ENCODE assay signal across 22 mouse cellular contexts in genomic region chr17:66595256-66595655, GRCm38 (mm10). TPM values are rescaled to one million over a fixed set of nuclear protein-coding genes. Genes with fewer than 3 reads are reported as not detected.
DNase-seq lines count a peak whose midpoint lies in the region; ATAC-seq and TF ChIP-seq lines count a peak whose summit lies in the region.
"Had no signal": no experiment of that assay in that cellular context is flagged by ENCODE, and none has a peak within 500 bp of the region (broad histone marks: within the 10 kb centered on the region; RNA-seq: fewer than 3 reads in every experiment).

No protein-coding gene starts in this region.

- H3K4me2 ChIP-seq in intestine, embryonic 15.5 days (replicated peaks) = no peak overlapping the region
- no peak overlapping the region for H3K4me2 ChIP-seq in stomach, postnatal 0 days (replicated peaks; ENCODE audit: low read depth)
- H3K4me2 ChIP-seq in liver, postnatal 0 days (ENCODE audit: low read depth, low read length) = no peak overlapping the region
- H3K4me2 ChIP-seq: embryonic facial prominence, embryonic 13.5 days; heart, embryonic 11.5 days; heart, embryonic 15.5 days; hindbrain, embryonic 13.5 days had no signal

- DNase-seq in 3134 (ENCODE audit: extremely low read depth, insufficient read length, low spot score) = peak; percentile 16
- DNase-seq in 3T3-L1 (ENCODE audit: low read depth, low spot score) = peak; percentile 10
- DNase-seq in stomach, postnatal 0 days (ENCODE audit: low spot score) = no peak
- DNase-seq in liver, postnatal 0 days = no peak
- DNase-seq in left cerebral cortex, adult 18-20 months (ENCODE audit: low spot score in 2 of 2) = no peak
- DNase-seq: adrenal gland, postnatal 14 days; cerebellum, adult 11-12 months; cerebellum, adult 9-11 months; cerebellum, postnatal 36 days; gastrocnemius, postnatal 36 days; heart, adult 2 months; heart, postnatal 14 days had no signal

- H3K9me3 ChIP-seq in intestine, embryonic 15.5 days = no peaks in the 10 kb centered on the region
- H3K9me3 ChIP-seq in stomach, postnatal 0 days (ENCODE audit: control insufficient read depth, low read length) = no peaks in the 10 kb centered on the region
- H3K9me3 ChIP-seq in liver, postnatal 0 days (ENCODE audit: low read length) = no peaks in the 10 kb centered on the region
- H3K9me3 ChIP-seq: embryonic facial prominence, embryonic 13.5 days; heart, embryonic 15.5 days; hindbrain, embryonic 13.5 days had no signal

- no peak overlapping the region for H3K4me3 ChIP-seq in intestine, embryonic 15.5 days (replicated peaks)
- H3K4me3 ChIP-seq in stomach, postnatal 0 days (ENCODE audit: low read depth, low read length) = no peak overlapping the region
- H3K4me3 ChIP-seq in liver, postnatal 0 days (ENCODE audit: low read depth, low read length) = no peak overlapping the region
- H3K4me3 ChIP-seq: embryonic facial prominence, embryonic 13.5 days; heart, adult 2 months; heart, embryonic 15.5 days; hindbrain, embryonic 13.5 days had no signal

- TF ChIP-seq EP300 in stomach, postnatal 0 days (optimal IDR thresholded peaks at IDR 0.05) = no peak
- no peak for TF ChIP-seq EP300 in liver, postnatal 0 days (IDR thresholded peaks at IDR 0.05; ENCODE audit: low read depth)

- no peaks in the 10 kb centered on the region for H3K27me3 ChIP-seq in intestine, embryonic 15.5 days (replicated peaks)
- no peaks in the 10 kb centered on the region for H3K27me3 ChIP-seq in stomach, postnatal 0 days (ENCODE audit: control insufficient read depth, insufficient read depth, low read length)
- no peaks in the 10 kb centered on the region for H3K27me3 ChIP-seq in liver, postnatal 0 days (ENCODE audit: insufficient read depth, low read length)
- H3K27me3 ChIP-seq: CH12.LX; embryonic facial prominence, embryonic 13.5 days; heart, embryonic 15.5 days; hindbrain, embryonic 13.5 days had no signal

- no peaks in the 10 kb centered on the region for H3K4me1 ChIP-seq in intestine, embryonic 15.5 days (replicated peaks)
- no peaks in the 10 kb centered on the region for H3K4me1 ChIP-seq in stomach, postnatal 0 days (replicated peaks; ENCODE audit: control insufficient read depth, insufficient read depth)
- H3K4me1 ChIP-seq in liver, postnatal 0 days (ENCODE audit: insufficient read depth) = no peaks in the 10 kb centered on the region
- H3K4me1 ChIP-seq: hindbrain, embryonic 13.5 days had no signal

- TF ChIP-seq CTCF in stomach, postnatal 0 days (IDR thresholded peaks at IDR 0.05; ENCODE audit: low read depth) = no peak
- TF ChIP-seq CTCF in liver, postnatal 0 days (IDR thresholded peaks at IDR 0.05; ENCODE audit: low read depth) = no peak

- H3K27ac ChIP-seq in intestine, embryonic 15.5 days = peak overlapping the region; percentile 40; the same call in 1 of the 2 replicates
- no peak overlapping the region for H3K27ac ChIP-seq in stomach, postnatal 0 days (replicated peaks)
- no peak overlapping the region for H3K27ac ChIP-seq in liver, postnatal 0 days (ENCODE audit: low read depth)
- H3K27ac ChIP-seq: embryonic facial prominence, embryonic 13.5 days; heart, adult 2 months; heart, embryonic 15.5 days; hindbrain, embryonic 13.5 days; hindbrain, postnatal 0 days had no signal

- ATAC-seq in intestine, embryonic 15.5 days = 0 out of 2 replicates have a peak, but pooled peaks have one; percentile 2
- peak; percentile 65 for ATAC-seq in stomach, postnatal 0 days (ENCODE audit: low FRiP score, low TSS enrichment)
- no peak for ATAC-seq in liver, postnatal 0 days
- ATAC-seq: forebrain, embryonic 14.5 days; hindbrain, postnatal 0 days had no signal

- H3K36me3 ChIP-seq in intestine, embryonic 15.5 days = no peaks in the 10 kb centered on the region
- H3K36me3 ChIP-seq in stomach, postnatal 0 days (ENCODE audit: control insufficient read depth, insufficient read depth, low read length) = no peaks in the 10 kb centered on the region
- H3K36me3 ChIP-seq in liver, postnatal 0 days (replicated peaks; ENCODE audit: insufficient read depth, low read length) = no peaks in the 10 kb centered on the region
- H3K36me3 ChIP-seq: embryonic facial prominence, embryonic 13.5 days; heart, embryonic 15.5 days; hindbrain, embryonic 13.5 days had no signal

- no peak overlapping the region for H3K9ac ChIP-seq in intestine, embryonic 15.5 days
- H3K9ac ChIP-seq in stomach, postnatal 0 days (ENCODE audit: low read length) = no peak overlapping the region
- no peak overlapping the region for H3K9ac ChIP-seq in liver, postnatal 0 days (replicated peaks)
- H3K9ac ChIP-seq: embryonic facial prominence, embryonic 13.5 days; heart, embryonic 15.5 days; hindbrain, embryonic 13.5 days had no signal

RNA-seq across cellular contexts. Expression of gene Themis3, which starts 0.8 kb away (rescaled TPM):
- polyA plus RNA-seq in intestine, embryonic 15.5 days (2015; fragmentation: Nextera tagmentation; extraction: Ambion mirVana) = 1.7 and 3.1 TPM in 2 replicates
- polyA plus RNA-seq in stomach, postnatal 0 days (2015; fragmentation: Nextera tagmentation; extraction: Ambion mirVana) = 0.12 and 0.17 TPM in 2 replicates
- 0.04 TPM in 1 of 2 replicates, not detected in the other for polyA plus RNA-seq in liver, postnatal 0 days (2015; fragmentation: Nextera tagmentation; extraction: Ambion mirVana)
- total RNA-seq in left cerebral cortex, adult 18-20 months (2021) = under 1 TPM in 1 of 2 experiments, not detected in 1; 0.12 TPM
- total RNA-seq: adrenal gland, postnatal 14 days; CH12.LX; heart, adult 2 months; heart, postnatal 14 days; hematopoietic stem cell, adult 5-6 weeks had no signal
- polyA plus RNA-seq: C2C12; forebrain, embryonic 14.5 days; heart, adult 2 months; heart, embryonic 11.5 days; hindbrain, embryonic 13.5 days; hindbrain, postnatal 0 days had no signal

Comparison
In these comparisons a context has a peak if more than half of its experiments do, and no peak if none do; other contexts are left out.
1. DNase-seq: peak in 3134 (single experiment) and 3T3-L1 (single experiment); none in stomach, postnatal 0 days (single experiment), liver, postnatal 0 days (single experiment) and left cerebral cortex, adult 18-20 months (0 of 2).